Mouse (Mus musculus): ENCODE measurements around the gene Rab11fip3. TPM values are rescaled to one million over a fixed set of nuclear protein-coding genes. Genes with fewer than 3 reads are reported as not detected.

The Rab11fip3 gene
- total RNA-seq, 2 experiments from 2014 or later: 17.8 to 28.5 TPM

DNA sequence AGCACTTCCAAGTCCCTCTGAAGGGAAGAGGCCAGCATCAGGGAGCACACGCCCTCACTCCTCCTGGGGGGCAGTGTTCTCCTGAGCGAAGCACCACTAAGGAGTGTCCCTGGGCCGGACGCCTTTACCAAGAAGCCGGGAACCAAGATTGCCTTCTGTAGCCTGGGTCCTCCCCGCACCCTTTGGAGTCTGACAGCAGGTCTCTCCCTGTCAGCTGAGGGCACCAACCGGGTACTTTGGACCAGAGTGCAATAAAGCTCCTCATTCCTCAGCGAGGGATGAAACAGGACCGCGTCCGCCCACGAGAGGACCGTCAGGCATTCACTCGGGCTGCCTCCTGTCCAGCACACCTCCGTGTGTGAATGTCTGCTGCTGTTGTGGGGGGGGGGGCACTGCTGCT lies 64.6 kb downstream of the Rab11fip3 start:
- DNase-seq (ENCODE audit: low spot score in 2 of 2): no peak

DNA sequence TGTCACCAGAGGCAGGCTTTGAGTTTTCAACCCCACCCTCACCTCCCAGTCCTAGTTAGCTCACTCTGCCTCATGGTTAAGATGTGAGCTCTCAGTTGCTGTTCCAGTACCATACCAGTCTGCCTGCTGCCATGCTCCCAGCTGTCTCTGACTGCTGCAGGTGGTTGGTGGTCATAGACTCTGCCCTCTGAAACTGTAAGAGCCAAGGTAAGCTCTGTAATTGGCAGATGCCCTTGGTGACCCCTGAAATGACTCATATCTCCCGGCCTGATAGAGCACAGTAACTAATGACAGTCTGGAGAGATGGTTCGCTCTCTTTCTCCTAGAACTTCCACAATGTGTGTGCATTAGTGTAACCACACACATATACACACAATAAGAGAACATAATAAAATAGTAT lies 65.5 kb downstream of the Rab11fip3 start:
- DNase-seq (ENCODE audit: low spot score in 2 of 2): no peak

DNA sequence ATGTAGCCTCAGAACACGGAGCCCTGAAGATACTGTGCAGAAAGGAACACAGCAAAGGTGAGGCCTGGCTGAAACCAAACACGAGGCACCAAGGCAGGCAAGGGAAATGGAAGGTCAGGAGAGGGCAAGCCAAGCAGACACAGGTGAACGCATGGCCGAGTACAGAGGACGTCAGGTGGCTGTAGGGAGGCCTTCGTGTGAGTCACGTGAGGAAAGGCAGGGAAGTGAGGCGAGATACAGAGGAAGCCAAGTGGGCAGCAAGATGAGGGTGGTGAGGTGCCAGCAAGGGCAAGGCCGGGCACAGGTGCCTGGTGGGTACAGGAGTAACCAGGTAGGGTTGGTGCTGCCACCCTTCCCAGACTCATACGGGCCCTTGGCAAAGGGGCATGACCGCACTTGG lies 70.9 kb downstream of the Rab11fip3 start:
- no peak for DNase-seq (ENCODE audit: low spot score in 2 of 2)

DNA sequence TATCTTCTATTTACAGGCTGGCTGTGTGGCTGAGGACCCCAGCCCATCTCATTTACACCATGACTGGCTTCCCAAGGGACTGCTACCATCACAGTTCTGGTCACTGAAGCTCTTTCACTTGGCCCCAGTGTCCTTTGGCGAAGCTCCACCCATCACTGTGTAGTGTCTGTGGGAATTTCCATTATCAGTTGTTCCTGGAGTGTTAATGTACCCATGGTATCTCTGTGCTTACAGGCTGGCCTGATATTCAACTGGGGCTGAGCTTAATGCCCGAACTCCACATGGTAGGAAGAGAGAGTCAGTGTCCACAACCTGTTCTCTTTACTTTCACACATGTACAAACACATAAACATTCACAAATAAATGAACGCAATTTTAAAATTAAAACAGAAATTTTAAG lies 75.9 kb downstream of the Rab11fip3 start:
- no peak for DNase-seq (ENCODE audit: low spot score in 2 of 2)

DNA sequence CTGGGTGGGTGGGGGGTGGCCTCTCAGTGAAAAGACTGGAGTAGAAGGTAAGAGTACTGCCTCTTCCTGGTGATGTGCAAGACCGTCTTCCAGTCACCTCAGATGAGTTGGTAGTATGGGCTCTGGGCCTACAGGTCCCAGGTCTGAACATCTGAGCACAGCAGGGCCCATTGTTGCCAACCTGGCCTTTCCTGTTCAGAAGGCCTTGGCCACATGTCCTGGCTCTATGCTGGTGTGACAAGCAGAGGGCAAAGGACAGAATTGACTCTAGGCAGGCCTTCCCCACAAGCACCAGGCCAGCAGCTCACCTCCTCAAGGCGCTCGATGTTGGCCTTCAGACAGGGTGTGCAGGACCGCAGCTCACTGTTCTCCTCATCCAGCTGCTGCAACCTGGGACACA lies 77.1 kb downstream of the Rab11fip3 start:
- no peak for DNase-seq (ENCODE audit: low spot score in 2 of 2)

DNA sequence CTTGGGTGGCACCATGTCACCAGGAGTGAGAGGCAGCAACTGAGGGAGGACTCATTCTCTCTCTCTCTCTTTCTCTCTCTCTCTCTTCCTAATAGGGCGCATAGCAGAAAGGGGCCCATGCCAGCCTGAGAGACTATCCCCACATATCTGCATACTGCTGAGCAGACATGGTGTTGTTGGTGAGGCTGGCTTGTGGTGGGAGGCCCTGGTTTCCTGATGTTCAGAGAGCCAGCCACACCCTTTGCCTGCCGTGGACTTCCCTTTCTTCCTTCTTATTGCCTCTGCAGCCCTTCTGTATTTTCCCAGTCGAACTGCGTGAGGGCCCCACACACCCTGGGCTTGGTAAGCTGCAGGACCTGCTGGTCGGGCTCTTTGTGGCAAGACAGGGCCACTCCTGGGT lies 79.0 kb downstream of the Rab11fip3 start:
- DNase-seq (ENCODE audit: low spot score in 2 of 2): no peak

DNA sequence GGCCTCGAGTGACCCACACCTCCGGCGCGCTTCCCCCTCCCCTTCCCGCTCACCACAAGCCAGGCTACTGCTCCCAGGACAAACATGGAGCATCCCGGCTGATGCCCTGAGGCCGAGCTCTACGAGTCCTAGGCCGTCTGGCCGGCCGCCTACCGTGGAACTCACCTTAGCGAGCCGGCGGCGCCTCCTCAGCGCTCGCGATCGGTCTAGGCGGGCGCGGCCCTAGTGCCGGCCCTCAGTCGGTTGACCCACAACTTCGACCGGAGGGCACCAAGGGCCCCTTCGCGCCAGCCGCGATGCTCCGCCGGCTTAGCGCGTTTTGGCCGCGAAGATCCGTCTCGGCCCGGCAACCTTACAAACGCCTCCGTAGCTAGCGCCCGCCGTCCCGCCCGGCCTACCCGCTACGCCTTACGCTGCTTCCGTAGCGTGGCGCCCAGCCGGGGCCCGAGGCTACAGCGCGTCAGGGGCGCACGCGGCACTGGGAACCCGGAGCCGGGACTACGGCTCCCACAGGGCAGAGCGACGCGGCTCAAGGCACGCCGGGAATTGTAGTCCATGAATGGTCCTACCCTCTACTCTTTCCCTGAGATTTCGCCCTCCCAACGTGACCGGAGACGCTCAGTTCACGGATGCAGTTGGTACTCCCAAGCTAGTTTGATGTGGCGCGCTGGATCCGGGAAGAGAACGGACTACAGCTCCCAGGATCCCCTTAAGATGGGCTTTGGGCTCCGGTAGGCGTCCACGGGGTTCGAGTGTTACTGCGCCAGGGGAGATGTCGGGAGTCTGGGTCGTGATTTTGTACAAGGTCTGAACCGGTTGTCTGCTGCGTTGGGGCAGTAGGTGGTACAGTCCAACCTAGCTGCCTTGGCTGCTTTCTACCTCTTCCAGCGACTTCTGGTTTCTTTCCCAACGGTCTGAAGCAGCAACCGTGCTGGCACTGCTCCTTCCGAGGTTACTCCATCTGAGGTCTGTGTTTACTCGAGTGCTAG lies 83.8 kb downstream of the Rab11fip3 start, which contains the start of gene Capn15:
Gene Capn15 (minus strand): TSS at position 491 of the 989 bp plus-strand sequence.
- DNase-seq (ENCODE audit: low spot score in 2 of 2): peak; percentile 72 to 82

DNA sequence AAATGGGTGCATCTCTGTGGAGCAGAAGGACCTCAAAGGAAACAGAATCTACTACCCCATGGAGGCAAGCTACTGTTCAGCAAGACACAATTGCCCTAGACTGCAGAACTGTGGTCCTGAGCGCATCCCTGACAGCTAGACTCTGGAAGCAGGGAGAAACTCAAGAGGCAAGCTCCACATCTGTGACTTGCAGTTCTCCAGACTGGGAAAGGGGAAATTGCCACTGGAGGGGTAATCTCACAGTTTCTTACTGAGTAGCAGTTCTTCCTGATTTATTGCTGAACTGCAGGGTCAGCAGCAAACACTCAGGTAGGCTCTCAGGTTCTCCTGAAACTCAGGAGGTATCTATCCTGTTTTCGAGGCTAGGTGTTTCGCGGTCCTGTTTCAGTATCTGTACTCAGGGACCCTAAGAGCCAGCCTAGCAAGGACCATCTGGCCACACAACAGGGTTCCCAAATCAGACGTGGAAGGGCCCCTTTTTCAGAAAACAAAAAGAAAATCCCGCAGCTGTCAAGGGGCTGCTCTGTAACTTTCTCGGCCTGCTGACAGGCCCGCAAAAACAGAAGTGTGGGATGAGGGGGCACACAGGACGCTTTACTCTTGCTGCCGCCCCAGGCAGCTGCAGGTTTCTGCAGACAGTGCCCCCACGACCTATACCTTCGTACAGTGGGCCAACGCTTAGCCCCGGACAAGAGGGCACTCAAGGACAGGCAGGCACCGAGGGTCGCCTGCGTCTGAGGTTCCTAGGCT lies 84.6 kb downstream of the Rab11fip3 start:
- DNase-seq (ENCODE audit: low spot score in 2 of 2): no peak

DNA sequence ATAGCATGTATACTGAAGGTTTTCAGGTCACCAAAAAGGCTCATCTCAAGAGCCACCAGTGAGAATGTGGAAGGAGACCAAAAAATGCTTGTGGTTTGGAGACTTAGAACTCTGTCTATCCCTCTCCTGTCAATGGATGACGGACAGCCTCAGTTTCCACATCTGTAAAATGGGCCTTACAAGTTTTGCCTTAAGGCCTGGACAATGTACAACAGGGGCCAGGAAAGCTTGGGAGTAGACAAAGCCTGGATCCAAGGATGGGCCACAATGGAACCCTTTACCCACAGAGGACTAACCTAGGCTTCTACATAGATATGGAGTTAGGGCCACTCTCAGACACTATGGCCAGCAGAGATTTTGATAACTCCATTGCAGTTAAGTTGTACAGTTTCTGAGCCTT lies 85.3 kb downstream of the Rab11fip3 start:
- DNase-seq (ENCODE audit: low spot score in 2 of 2): no peak

DNA sequence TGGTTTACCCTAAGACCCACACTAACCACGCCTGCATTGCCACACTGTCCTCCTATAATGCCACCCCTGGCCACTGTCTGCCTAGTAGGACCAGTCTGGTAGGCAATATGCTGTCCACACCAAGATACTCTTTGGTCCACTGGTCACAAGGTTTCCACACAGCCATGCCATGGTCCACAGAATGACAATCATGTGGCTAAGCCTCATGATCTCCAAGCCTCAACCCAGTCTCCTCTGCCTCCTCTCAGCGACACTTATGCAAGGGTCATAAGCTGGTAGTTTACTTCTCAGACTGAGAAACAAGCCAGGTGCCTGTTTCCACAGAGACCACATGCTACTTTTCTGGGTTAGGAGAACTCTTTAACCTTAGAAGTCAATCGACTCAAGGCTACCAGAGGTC lies 86.4 kb downstream of the Rab11fip3 start:
- no peak for DNase-seq (ENCODE audit: low spot score in 2 of 2)

DNA sequence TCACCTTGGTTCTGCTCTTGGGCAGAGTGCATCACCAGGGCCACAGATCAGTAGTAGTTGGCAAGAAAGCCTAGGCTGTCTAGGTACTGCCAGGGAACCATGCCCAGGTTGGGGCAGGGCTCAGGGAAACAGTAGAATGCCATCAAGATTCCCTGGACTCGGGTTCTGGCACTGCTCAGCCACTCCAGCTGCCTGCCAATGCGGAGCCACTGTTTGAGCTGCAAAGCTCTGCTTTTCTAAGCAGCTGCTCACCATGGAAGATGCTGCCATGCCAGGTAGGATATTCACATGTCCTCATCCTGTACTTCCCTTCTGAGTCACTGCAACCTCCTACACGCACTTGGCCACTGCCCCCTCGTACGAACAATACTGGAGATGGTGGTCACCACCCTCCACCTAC lies 88.5 kb downstream of the Rab11fip3 start:
- DNase-seq (ENCODE audit: low spot score in 2 of 2): no peak

DNA sequence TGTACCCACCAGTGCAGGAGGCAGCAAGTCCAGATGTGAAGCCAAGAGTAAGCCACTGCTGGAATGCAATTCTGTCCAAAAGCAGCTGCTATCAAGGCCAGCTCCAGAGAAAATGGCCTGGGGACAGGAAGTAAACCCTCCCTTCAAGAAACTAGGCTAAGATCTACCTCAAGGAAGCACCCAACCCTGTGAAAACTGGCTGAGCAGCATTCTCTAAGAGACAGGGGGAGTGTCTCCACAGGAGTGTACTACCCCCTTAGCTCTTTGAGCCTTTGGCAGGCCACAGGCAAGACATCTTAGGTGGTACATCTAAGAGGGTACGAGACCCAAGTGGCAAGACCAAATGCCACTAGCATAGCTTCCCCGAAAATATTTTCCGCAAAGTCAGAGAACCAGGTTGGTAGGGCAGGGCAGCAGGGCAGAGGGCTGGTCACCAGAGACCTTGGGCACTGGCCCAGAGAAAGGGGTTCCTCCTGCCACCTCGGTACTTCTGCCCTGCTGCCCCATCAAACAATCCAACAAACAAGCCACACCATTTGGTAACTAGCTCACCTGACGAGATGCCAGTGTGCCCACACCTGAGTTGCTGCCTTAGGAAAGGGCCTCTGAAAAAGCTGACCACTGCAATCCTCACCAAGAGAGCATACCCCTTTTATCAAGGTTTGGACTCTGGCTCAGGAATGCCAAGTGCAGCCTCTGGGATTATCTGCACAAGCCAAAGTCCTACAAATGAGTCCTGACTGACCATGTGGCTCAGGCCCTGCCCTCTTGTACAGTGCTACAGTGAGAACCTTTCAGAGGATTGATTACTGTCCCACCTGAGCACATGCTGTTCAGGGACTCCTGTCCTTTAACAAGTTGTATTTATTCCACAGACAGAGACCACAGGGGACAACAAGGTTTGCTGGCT lies 89.3 kb downstream of the Rab11fip3 start:
- no peak for DNase-seq (ENCODE audit: low spot score in 2 of 2)

DNA sequence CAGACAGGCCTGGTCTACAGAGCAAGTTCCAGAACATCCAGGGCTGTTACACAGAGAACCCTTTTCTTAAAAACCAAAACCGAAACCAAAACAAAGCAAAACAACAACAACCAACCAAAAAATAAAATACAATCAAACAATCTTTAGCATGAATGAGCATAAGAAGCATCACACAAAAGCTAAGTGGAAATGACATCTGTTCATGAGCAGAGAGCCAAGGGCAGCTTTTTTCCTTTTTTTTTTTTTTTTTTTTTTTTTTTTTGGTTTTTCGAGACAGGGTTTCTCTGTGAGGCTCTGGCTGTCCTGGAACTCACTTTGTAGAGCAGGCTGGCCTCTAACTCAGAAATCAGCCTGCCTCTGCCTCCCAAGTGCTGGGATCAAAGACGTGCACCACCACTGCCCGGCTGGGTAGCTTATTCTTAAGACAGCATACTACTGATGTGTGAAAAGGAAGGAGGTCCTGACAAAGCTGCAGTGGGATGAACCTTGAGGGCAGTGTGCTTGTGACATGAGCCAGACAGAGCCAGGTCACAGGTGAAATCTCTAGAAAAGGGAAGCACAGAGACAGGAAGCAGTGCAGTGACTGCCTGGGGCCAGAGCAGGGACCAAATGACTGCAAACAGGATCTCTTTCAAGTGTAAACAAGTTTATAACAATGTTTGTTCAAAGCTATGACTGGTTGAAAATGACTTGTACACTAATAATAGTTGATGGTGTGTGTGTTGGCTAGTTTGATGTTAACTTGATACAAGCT lies 98.2 kb downstream of the Rab11fip3 start:
- DNase-seq (ENCODE audit: low spot score in 2 of 2): no peak

DNA sequence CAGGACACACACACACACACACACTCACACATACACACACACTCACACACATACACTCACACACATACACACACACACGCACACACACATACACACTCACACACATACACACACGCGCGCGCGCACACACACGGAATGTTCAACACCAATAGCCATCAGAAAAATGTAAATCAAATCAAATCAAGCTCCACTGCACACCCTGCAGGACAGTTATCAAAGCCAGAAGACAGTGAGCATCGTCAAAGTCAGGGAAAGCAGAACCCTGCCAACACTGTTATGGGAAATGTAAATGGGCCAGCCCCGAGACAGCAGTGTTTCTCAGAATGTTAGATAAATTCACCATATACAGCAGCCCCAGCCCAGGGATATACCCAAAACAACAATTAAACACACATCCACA lies 98.9 kb downstream of the Rab11fip3 start:
- DNase-seq (ENCODE audit: low spot score in 2 of 2): no peak

DNA sequence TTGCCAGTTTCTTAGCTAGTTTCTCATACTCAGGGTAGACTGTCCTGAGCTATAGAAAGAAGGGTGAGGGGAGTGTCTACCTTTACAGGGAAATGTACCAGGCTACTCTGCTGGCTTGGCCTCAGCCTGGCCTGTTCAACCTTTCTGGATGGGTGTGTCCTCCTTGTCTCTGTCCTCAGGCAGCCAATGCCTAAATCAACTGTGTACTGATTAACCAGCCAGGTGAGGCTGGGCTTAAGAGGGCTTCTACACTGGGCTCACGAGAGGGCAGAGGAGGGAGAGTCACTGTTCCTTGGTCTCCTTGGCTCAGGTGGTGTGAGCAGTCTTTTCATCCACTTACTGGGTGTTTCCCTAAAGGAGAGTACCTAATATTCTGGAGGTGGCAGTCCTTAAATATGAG lies 101.2 kb downstream of the Rab11fip3 start:
- DNase-seq (ENCODE audit: low spot score in 2 of 2): no peak

DNA sequence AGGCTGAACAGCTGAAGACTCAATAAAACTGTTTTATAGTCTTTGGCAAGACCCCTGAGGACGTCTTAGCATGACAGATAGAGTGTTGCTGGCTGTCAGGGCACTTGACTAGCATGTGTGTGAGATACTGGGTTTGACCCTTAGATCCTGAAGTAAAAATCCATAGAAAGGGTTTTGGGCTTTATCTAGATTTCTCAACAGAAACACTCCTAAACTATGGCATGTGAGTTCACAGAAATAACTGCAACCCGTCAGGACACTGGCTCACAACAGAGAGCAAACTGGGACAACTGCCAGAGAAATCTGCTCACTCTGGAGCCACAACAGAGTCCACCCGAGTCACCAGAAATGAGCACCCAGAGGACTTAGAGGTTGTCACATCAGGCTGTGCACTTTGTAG lies 101.7 kb downstream of the Rab11fip3 start:
- DNase-seq (ENCODE audit: low spot score in 2 of 2): no peak

DNA sequence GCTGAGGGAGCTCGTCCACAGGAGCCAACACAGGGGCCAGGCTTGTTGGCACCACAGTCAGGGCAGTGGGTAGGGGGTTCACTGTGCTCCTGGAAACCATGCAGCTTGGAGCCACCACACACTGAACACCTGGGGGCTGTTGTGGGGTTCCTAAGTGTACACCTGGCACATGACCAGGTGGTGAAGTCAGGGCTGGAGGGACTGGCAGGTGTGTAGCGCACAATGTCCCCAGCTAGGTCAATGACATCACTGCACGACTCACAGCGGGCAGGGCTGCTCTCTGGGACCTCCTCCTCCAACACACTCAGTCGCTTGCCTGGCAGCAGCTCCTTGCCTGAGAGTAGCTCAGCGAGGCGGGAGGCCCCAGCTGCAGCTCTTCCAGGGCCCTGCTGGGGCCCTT lies 105.1 kb downstream of the Rab11fip3 start:
- DNase-seq (ENCODE audit: low spot score in 2 of 2): no peak

DNA sequence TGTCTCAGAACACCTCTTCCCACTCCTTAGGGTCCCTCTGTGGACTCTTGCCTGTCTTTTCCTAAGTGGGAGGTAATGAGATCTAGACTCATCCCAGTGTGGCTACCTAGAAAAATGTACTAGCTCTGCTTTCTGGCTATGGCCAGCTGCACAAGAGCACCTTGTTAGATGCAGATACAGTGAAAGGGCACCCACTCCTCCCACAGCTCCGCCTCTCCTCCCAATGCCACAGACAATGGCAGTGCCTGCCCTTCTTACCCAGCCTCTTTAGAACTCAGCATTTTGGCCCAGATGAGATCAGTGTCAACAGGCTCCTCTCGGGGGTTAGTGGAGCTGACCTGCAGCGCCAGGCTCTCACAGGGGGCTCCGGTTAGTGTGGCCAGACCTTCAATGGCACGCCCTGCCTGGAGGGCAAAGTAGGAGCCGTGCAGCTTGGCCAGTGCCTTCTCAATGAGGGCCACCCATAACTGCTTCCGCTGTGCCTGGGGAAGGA lies 106.9 kb downstream of the Rab11fip3 start:
- no peak for DNase-seq (ENCODE audit: low spot score in 2 of 2)

DNA sequence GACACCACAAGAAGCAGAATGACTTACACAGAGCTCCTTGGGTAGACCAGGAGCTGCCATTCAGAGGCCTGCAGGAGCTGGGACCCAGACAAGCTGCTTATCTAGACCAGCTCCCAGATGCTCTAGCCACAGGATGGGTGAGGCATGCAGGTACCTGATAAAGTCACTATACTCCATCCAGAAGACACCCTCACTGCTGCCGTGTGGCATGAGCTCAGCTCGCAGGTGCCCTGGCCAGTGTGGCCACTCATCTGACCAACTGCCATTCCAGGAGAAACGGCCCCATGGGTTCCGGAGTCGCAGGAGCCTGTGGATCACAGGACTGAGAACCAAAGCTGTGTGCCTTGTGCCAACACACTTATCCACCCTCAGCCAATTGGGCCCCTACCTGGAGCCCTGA lies 107.8 kb downstream of the Rab11fip3 start:
- no peak for DNase-seq (ENCODE audit: low spot score in 2 of 2)
